Mouse (Mus musculus) fibroblast of lung, adult 2 months (primary cell): ENCODE data around the gene Kmt2d.
"Not testable (repeated sequence)": the region's sequence is repeated elsewhere in the genome, so short reads cannot be mapped to it uniquely, and the experiment has no call there.

Experiments
- DNase-seq: peaks from one replicate; pipeline ENCODE4 v3.0.0-alpha.2; 2011; ENCODE audit warnings: low read depth

Gene Kmt2d

GRCm38 (mm10) chr15:98830736-98831683, 40.0 kb downstream of the Kmt2d start, which contains the start of gene Prkag1:
Gene Prkag1, minus strand, starts transcription at chr15:98831521.
- peak; percentile 93 for DNase-seq

- no peak for DNase-seq
Observed at GRCm38 (mm10) chr15:98827611-98828011, 43.4 kb downstream of the Kmt2d start.

GRCm38 (mm10) chr15:98823434-98823833, 47.6 kb downstream of the Kmt2d start:
- DNase-seq = no peak

GRCm38 (mm10) chr15:98822147-98822546, 48.9 kb downstream of the Kmt2d start:
- DNase-seq = no peak

GRCm38 (mm10) chr15:98821403-98821802, 49.6 kb downstream of the Kmt2d start:
- no peak for DNase-seq

GRCm38 (mm10) chr15:98820937-98821336, 50.1 kb downstream of the Kmt2d start:
- DNase-seq = no peak

GRCm38 (mm10) chr15:98818171-98818570, 52.8 kb downstream of the Kmt2d start:
- DNase-seq = no peak

- DNase-seq = no peak
Observed at GRCm38 (mm10) chr15:98812741-98813424, 58.1 kb downstream of the Kmt2d start.

GRCm38 (mm10) chr15:98810212-98810611, 60.8 kb downstream of the Kmt2d start:
- DNase-seq = not testable (repeated sequence)

GRCm38 (mm10) chr15:98809390-98809789, 61.6 kb downstream of the Kmt2d start, which contains the start of gene Ddn:
Gene Ddn, minus strand, starts transcription at chr15:98809490.
- DNase-seq = no peak

GRCm38 (mm10) chr15:98808651-98809134, 62.3 kb downstream of the Kmt2d start:
- DNase-seq = no peak

GRCm38 (mm10) chr15:98807895-98808650, 62.9 kb downstream of the Kmt2d start:
- DNase-seq = no peak

GRCm38 (mm10) chr15:98806809-98807770, 63.9 kb downstream of the Kmt2d start:
- no peak for DNase-seq

GRCm38 (mm10) chr15:98806071-98806808, 64.8 kb downstream of the Kmt2d start:
- DNase-seq = no peak

- DNase-seq = no peak
Observed at GRCm38 (mm10) chr15:98805324-98806040, 65.5 kb downstream of the Kmt2d start.

GRCm38 (mm10) chr15:98804054-98804453, 67.0 kb downstream of the Kmt2d start:
- DNase-seq = no peak

GRCm38 (mm10) chr15:98802926-98803325, 68.1 kb downstream of the Kmt2d start:
- no peak for DNase-seq

- DNase-seq = no peak
Observed at GRCm38 (mm10) chr15:98799396-98799795, 71.6 kb downstream of the Kmt2d start.

- no peak for DNase-seq
Observed at GRCm38 (mm10) chr15:98798903-98799302, 72.1 kb downstream of the Kmt2d start.
